Mouse (Mus musculus) adrenal gland, adult 8-10 months (tissue): ENCODE results near the gene Hist1h2ab. TPM values are rescaled to one million over a fixed set of nuclear protein-coding genes. Genes with fewer than 3 reads are reported as not detected.
"Not testable (repeated sequence)": the region's sequence is repeated elsewhere in the genome, so short reads cannot be mapped to it uniquely, and the experiment has no call there.

Experiments
- DNase-seq: peaks from one replicate; pipeline ENCODE4 v3.0.0; 2022
- total RNA-seq, 4 experiments: library from RNA; stranded (reverse); gene quantifications; 2 replicates each; pipeline ENCODE4 v1.2.4; 2022

The Hist1h2ab gene
- total RNA-seq, 4 experiments from 2014 or later: 24.0 to 37.5 (median 29.3) TPM

- no peak for DNase-seq
These were observed 4.1 kb downstream of the Hist1h2ab start for GRCm38 (mm10) chr13:23755000-23755399.

- DNase-seq: peak; percentile 82
These were observed 5.9 kb downstream of the Hist1h2ab start, which contains the start of gene Hist1h4b for GRCm38 (mm10) chr13:23756790-23757189. Hist1h4b (plus strand) TSS chr13:23757013.

GRCm38 (mm10) chr13:23757211-23757773 is 6.4 kb downstream of the Hist1h2ab start:
- no peak for DNase-seq

- DNase-seq: no peak
These were observed 7.0 kb downstream of the Hist1h2ab start for GRCm38 (mm10) chr13:23757921-23758320.

DNA sequence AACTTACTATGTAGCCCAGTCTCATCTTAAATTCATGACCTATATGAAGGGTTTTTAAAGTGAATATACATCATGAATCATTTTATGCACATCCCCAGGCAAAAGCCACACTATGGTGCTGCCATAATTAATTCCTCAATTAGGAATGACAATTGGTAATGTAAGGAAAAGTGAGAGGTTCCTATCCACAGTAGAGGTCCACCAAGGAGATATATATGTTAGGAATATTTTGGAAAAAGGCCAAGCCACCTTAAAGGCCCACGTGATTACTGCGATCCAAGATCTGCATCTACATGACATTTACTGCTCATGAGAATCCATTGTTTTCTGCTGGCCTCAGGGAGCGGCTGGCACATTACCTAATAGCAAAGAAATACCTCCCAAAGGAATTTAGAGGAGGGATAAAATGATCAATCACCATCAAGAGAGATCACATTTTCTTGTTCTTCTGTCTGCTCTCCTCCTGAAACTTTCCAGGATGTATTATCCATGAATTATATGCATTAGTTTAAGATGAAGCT is 8.4 kb downstream of the Hist1h2ab start:
- no peak for DNase-seq

GRCm38 (mm10) chr13:23759916-23760239 is 9.0 kb downstream of the Hist1h2ab start:
- DNase-seq: no peak

- DNase-seq: no peak
These were observed 9.5 kb downstream of the Hist1h2ab start for GRCm38 (mm10) chr13:23760240-23760971.

GRCm38 (mm10) chr13:23760972-23761864 is 10.3 kb downstream of the Hist1h2ab start, which contains the start of gene Hist1h4a:
Hist1h4a (minus strand) TSS chr13:23761230.
- peak; percentile 97 for DNase-seq

DNA sequence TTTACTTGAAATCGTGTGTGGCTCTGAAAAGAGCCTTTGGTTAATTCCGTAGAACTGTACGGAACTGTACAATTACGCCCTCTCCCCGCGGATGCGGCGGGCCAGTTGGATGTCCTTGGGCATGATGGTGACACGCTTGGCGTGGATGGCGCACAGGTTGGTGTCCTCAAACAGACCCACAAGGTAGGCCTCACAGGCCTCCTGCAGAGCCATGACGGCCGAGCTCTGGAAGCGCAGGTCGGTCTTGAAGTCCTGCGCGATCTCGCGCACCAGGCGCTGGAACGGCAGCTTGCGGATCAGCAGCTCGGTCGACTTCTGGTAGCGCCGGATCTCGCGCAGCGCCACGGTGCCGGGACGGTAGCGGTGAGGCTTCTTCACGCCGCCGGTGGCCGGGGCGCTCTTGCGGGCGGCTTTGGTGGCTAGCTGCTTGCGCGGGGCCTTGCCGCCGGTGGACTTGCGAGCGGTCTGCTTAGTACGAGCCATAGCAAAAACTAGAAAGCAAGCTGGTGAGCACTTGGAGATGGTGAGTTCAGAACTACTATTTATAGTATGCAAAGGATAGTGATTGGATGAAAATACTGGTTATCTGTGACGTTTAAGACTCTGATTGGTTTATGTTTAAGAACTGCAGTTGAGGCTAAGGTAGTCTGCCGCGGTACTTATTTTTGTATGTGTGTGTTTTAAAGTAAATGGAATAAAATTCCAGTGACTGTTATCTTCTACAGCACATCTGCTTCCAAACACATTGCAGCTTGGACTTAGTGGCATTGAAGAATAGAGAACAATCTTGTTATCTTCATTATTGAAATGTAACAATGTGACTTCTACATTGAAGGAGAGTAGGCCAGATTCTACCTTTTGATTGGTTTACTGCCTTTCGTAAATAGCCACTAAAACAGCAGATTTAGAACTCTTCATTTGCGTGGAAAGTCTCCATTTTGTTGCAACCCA is 11.2 kb downstream of the Hist1h2ab start, which contains the start of gene Hist1h3a:
TSS of gene Hist1h3a (minus strand) at position 516 of the 951 bp plus-strand sequence.
- DNase-seq: peak; percentile 67

GRCm38 (mm10) chr13:23763242-23763585 is 12.3 kb downstream of the Hist1h2ab start:
- no peak for DNase-seq

DNA sequence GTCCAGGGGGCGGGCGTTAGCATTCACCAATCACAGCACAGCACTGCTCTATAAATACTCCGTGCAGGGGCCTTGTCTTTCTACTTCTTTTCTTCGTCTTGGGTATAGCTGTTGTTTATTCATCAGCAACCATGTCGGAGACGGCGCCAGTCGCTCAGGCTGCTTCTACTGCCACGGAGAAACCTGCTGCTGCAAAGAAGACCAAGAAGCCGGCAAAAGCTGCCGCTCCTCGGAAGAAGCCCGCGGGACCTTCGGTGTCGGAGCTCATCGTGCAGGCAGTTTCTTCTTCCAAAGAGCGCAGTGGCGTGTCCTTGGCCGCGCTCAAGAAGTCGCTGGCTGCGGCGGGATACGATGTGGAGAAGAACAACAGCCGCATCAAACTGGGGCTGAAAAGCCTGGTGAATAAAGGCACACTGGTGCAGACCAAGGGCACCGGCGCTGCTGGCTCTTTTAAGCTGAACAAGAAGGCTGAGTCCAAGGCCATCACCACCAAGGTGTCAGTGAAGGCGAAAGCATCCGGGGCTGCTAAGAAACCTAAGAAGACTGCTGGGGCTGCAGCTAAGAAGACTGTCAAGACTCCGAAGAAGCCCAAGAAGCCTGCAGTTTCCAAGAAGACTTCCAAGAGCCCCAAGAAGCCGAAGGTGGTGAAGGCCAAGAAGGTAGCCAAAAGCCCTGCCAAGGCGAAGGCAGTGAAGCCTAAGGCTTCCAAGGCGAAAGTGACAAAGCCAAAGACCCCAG is 12.8 kb downstream of the Hist1h2ab start, which contains the start of gene Hist1h1a:
TSS of gene Hist1h1a (plus strand) at position 81 of the 738 bp plus-strand sequence.
- peak; percentile 75 for DNase-seq

- DNase-seq: no peak
These were observed 13.6 kb downstream of the Hist1h2ab start for GRCm38 (mm10) chr13:23764324-23765171.

DNA sequence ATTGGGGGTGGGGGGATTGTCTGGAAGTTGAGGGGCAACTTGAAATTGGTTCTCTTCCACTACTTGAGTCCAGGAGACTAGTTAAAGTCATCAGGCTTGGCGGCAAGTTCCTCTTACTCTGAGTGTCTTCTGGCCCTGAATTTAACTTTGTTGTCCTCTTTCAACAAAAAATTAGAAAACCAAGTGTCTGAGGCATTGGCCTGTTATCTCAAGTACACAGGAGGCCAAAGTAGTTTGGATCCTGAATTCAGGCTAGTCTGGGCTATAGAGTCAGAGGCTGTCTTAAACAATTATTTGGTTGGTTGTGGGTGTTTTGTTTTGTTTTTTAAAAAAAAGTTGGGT is 14.2 kb downstream of the Hist1h2ab start:
- DNase-seq: no peak

GRCm38 (mm10) chr13:23766772-23767171 is 15.8 kb downstream of the Hist1h2ab start:
- peak; percentile 33 for DNase-seq

DNA sequence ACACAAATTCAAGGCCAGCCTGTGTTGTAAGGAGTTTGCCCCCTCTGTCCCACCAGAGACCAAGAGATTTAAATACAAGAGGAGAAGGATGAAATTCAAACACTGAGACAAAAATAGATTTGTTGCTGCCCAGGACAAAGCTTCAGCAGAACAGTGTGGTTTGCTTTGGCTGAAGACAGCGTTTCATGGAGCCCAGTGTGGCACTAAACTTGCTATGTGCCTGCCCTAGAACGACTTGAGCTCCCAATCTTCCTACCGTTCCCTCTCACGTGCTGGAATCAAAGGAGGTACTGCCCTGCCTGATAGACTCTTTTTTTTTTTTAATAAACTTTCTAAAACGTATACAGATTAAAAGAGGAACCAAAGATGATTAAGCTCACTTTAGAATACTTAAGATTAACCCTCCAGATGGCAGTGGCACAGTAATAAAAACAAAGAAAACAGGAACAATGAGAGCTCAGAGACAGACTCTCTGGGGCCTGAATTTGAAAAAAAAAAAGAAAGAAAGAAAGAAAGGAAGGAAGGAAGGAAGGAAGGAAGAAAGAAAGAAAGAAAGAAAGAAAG is 18.0 kb downstream of the Hist1h2ab start:
- no peak for DNase-seq

DNA sequence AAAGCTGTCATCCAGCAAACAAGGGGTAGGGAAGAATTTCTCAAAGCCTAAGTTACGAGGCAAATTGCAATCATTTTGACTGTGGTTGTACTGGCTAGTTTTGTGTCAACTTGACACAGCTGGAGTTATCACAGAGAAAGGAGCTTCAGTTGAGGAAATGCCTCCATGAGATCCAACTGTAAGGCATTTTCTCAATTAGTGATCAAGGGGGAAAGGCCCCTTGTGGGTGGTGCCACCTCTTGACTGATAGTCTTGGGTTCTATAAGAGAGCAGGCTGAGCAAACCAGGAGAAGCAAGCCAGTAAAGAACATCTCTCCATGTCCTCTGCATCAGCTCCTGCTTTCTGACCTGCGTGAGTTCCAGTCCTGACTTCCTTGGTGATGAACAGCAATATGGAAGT is 18.7 kb downstream of the Hist1h2ab start, which contains the start of gene Trim38:
TSS of gene Trim38 (plus strand) at position 301 of the 400 bp plus-strand sequence.
- DNase-seq: not testable (repeated sequence)

DNA sequence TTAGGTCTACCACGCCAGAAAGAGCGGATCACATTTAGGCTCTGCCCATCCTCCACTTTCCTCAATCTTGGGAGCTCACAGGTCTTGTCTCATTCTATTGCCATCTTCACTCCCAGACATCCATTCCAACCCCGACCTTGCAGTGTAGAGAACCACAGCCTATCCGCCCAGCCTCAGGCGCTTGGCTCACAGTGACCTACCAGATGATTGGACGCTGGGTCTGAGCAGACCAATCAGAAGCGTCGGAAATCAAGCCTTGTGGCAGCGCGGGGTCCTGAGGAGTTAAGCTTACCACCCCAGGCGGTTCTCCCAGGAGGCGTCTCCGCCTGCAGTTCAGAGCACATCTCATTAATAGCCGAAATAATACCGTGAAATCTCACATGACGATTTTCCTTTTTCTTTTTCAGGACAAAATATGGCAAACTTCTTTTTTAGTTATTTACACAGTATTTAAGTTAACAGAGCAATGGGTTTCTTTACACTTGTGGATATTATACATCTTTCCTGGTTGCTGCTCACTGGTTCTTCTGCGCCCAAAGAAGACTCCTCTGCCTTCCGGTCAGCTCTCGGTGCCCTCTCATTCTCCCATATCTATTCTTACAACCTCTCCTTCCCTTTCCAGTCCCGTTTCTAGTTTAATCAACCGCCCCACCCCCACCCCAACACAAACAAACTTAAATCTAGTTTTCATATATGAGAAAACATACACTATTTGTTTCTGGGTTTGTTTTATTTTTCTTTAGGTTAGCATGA is 21.8 kb downstream of the Hist1h2ab start:
- DNase-seq: no peak

- DNase-seq: no peak
These were observed 27.4 kb downstream of the Hist1h2ab start for GRCm38 (mm10) chr13:23778339-23778738.

GRCm38 (mm10) chr13:23779025-23779424 is 28.1 kb downstream of the Hist1h2ab start:
- no peak for DNase-seq
